Mouse (Mus musculus) ES-Bruce4 (cell line): ENCODE results near the gene Snap29. TPM values are rescaled to one million over a fixed set of nuclear protein-coding genes. Genes with fewer than 3 reads are reported as not detected.
A peak's percentile ranks its signal among the peaks of the same experiment; 100 is the strongest.

Experiments
- H3K27ac ChIP-seq: 2 replicates; pipeline ENCODE4 v1.5.1; 2012; ENCODE audit warnings: low read length, inconsistent platforms; ENCODE audit not compliant: insufficient read depth
- H3K27me3 ChIP-seq: 2 replicates; pipeline ENCODE4 v1.6.1; 2012; ENCODE audit warnings: mild to moderate bottlenecking, low read length, inconsistent platforms; ENCODE audit not compliant: control insufficient read depth, poor library complexity, insufficient read depth, severe bottlenecking
- H3K36me3 ChIP-seq: 2 replicates; pipeline ENCODE4 v1.6.1; 2012; ENCODE audit warnings: inconsistent platforms, mild to moderate bottlenecking, low read length, moderate library complexity; ENCODE audit not compliant: control insufficient read depth, poor library complexity, insufficient read depth, severe bottlenecking
- H3K4me1 ChIP-seq: one replicate; pipeline ENCODE4 v1.8.1; 2011; ENCODE audit warnings: low read length; ENCODE audit not compliant: control insufficient read depth, insufficient read depth
- H3K4me3 ChIP-seq: 2 replicates; pipeline ENCODE4 v1.5.1; 2011; ENCODE audit warnings: low read depth, mild to moderate bottlenecking, low read length
- H3K9ac ChIP-seq: 2 replicates; pipeline ENCODE4 v1.6.1; 2012; ENCODE audit warnings: low read depth, mild to moderate bottlenecking, inconsistent platforms; ENCODE audit not compliant: poor library complexity, severe bottlenecking
- H3K9me3 ChIP-seq: replicated peaks from 2 replicates; pipeline ENCODE4 v1.6.1; 2012; ENCODE audit warnings: mild to moderate bottlenecking, low read length, inconsistent platforms; ENCODE audit not compliant: control insufficient read depth, poor library complexity, insufficient read depth, severe bottlenecking
- CTCF ChIP-seq: IDR thresholded peaks from one replicate; pipeline ENCODE4 v1.8.1; 2011; ENCODE audit warnings: low read depth, low read length
- EP300 ChIP-seq: IDR thresholded peaks from 2 replicates; pipeline ENCODE4 v1.6.1; 2011; ENCODE audit warnings: low read depth, low read length; ENCODE audit not compliant: insufficient read depth
- POLR2A ChIP-seq: IDR thresholded peaks from one replicate; pipeline ENCODE4 v1.8.1; 2011; ENCODE audit warnings: low read length; ENCODE audit not compliant: insufficient read depth
- polyA plus RNA-seq: library from polyadenylated mRNA; stranded (reverse); fragments of >200 nt; gene quantifications from 2 replicates; pipeline ENCODE4 v1.2.4, GENCODE M21; 2011; ENCODE audit warnings: low read depth; ENCODE audit not compliant: missing spikeins, insufficient read depth, insufficient read length

Snap29 gene
- polyA plus RNA-seq, 1 experiment: 18.9 TPM

DNA sequence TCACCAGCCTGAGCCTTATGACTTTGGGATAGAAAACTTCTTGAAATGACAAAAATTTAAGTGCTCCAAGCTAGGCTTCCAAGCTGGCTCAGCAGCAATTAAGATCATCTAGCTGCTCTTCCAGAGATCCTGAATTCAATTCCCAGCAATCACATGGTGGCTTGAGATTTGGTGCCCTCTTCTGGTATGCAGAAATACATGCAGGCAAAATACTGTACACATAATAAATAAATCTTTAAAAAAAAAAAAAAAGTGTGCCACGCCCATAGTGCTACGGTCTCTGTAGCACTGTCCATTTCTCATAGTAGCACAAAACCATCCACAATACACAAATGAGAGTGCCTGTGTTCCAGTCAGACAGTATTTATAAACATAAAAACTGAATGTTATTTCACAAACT lies 26.8 kb downstream of the Snap29 start:
- Histone ChIP-seq H3K9me3 (peaks cover 2% of the 10 kb centered on the region; the same call in 1 of the 2 replicates), H3K4me3 (no peak overlapping the region), H3K36me3 (no peaks in the 10 kb centered on the region), H3K27me3 (no peaks in the 10 kb centered on the region), H3K4me1 (no peaks in the 10 kb centered on the region), H3K27ac (no peak overlapping the region), H3K9ac (no peak overlapping the region)
- TF ChIP-seq POLR2A: no peak
- no peak for TF ChIP-seq CTCF
- TF ChIP-seq EP300: no peak

DNA sequence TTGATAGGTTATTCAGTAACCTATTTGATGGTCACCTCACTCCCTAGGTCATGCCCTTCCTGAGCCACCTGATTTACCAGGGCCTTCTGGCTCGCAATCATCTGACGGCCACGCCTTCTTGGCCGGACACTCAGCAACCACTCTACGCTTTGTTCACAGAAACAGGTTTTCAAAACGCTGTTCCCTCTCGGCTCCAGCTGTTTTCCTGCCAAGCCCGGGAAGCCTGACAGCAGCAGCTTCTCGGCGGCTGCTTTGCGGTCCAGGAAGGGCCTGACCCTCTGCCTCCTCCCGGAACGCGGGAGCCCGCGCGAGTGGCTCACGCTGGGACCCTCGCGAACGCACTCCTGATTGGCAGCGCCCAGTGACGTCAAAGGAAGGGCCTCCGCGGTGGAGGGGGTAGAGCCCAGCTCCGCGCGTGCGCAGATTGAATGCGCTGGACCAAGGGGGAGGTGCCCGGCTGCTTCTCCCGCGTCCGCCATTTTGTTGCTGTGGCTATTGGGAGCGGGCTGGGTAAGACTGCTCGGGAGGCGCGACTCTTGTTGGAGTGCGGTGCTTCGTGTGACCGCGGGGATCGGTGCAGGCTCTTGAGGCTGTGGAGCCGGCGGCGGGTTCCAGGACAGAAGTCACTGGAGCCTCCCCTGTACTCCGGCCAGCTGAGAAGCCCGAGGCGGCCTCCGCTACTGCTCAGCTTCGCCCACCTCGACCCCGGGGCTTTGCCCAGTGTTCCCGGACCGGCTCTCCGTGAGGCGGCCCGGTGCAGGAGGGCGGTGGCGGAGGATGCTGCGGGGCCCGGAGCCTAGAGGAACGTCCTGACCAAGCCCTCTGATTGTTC lies 46.0 kb downstream of the Snap29 start, which contains the start of gene Crkl:
Crkl (plus strand) TSS at position 447 of the 832 bp plus-strand sequence.
- TF ChIP-seq POLR2A (peak; percentile 96), CTCF (no peak), EP300 (no peak)
- Histone ChIP-seq H3K4me3 (peak within 1 kb of the TSS; percentile 87), H3K27ac (peak within 1 kb of the TSS; percentile 20; the same call in 1 of the 2 replicates), H3K36me3 (peaks cover 13% of the 10 kb centered on the region), H3K4me1 (no peaks in the 10 kb centered on the region), H3K9me3 (peaks cover 7% of the 10 kb centered on the region; the same call in 1 of the 2 replicates), H3K9ac (peak within 1 kb of the TSS; percentile 95), H3K27me3 (no peaks in the 10 kb centered on the region)

DNA sequence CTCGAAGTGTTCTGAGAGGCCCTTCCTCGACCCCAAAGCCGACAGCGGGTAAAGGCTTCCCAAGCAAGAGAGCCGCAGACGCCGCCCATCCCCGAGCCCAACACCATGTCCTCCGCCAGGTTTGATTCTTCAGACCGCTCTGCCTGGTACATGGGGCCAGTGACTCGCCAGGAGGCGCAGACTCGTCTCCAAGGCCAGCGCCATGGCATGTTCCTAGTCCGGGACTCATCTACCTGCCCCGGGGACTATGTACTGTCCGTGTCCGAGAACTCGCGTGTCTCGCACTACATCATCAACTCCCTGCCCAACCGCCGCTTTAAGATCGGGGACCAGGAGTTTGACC lies 46.6 kb downstream of the Snap29 start:
- Histone ChIP-seq H3K27me3 (no peaks in the 10 kb centered on the region), H3K4me1 (no peaks in the 10 kb centered on the region), H3K36me3 (peaks cover 13% of the 10 kb centered on the region), H3K9ac (peak overlapping the region; percentile 95), H3K27ac (no peak overlapping the region), H3K9me3 (peaks cover 1% of the 10 kb centered on the region; the same call in 1 of the 2 replicates), H3K4me3 (peak overlapping the region; percentile 87)
- no peak for TF ChIP-seq POLR2A
- no peak for TF ChIP-seq EP300
- no peak for TF ChIP-seq CTCF

DNA sequence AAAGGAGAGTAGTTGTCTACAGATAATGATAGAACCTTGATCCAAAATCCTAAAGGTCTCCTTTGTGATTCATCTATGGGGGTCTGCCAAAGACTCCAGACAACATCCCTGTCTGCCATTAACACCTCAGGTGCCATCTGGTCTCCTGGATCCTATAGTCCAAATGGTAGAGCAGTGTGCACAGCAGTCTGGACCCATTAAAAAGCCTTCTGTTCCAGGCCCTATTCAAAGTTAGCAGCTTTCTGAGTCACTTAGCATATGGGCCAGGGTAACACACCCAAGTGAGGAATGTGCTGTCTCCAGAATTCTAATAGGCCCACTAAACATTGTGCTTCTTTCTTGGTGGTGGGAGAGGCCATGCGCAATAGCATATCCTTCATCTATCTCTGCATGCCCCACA lies 51.1 kb downstream of the Snap29 start:
- TF ChIP-seq POLR2A: no peak
- TF ChIP-seq EP300: no peak
- Histone ChIP-seq H3K4me1 (no peaks in the 10 kb centered on the region), H3K36me3 (peaks cover 32% of the 10 kb centered on the region), H3K9me3 (no peaks in the 10 kb centered on the region), H3K4me3 (no peak overlapping the region), H3K27me3 (no peaks in the 10 kb centered on the region), H3K27ac (peak overlapping the region; percentile 57; the same call in 1 of the 2 replicates), H3K9ac (no peak overlapping the region)

DNA sequence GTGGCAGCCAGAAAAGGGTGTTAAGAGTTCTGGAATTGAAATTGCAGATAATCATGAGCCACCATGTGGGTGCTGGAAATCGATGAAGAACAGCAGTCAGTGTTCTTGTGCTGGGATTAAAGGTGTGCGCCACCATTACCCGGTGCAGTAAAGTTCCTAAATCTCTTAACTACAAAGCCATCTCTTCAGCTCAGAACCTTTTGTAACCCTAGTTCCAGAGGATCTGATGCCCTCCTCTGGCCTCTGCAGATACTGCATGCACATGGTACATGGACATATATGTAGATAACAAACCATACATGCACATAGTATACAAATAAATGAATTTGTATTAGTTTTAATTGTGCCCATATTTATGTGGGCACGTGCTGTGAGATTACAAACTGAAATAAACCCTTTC lies 54.5 kb downstream of the Snap29 start:
- no peak for TF ChIP-seq POLR2A
- no peak for TF ChIP-seq CTCF
- no peak for TF ChIP-seq EP300
- no peak overlapping the region for H3K27ac ChIP-seq
- no peak overlapping the region for H3K9ac ChIP-seq
- H3K4me3 ChIP-seq: no peak overlapping the region
- H3K9me3 ChIP-seq: no peaks in the 10 kb centered on the region
- H3K27me3 ChIP-seq: no peaks in the 10 kb centered on the region
- H3K36me3 ChIP-seq: peaks cover 29% of the 10 kb centered on the region
- no peaks in the 10 kb centered on the region for H3K4me1 ChIP-seq

DNA sequence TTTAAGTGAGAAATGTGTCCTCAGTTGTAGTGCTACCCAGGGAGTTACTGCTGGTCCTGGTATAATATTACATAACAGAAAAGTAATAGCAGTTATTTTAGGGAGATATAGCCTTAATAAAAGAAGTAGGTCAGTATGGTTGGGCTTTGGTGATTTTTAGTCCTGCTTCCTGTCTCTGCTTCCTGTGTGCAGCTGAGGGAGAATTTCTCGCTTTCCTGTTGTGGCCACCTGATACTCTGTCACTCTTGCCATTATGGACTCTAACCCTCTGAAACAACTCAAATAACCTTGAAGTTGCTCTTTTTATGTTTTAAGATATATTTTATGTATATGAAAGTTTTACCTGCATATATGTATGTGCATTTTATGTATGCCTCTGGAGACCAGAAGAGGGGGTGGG lies 55.8 kb downstream of the Snap29 start:
- Histone ChIP-seq H3K27me3 (no peaks in the 10 kb centered on the region), H3K36me3 (peaks cover 24% of the 10 kb centered on the region), H3K9ac (no peak overlapping the region), H3K4me3 (no peak overlapping the region), H3K27ac (no peak overlapping the region), H3K4me1 (no peaks in the 10 kb centered on the region), H3K9me3 (no peaks in the 10 kb centered on the region)
- TF ChIP-seq EP300 (no peak), CTCF (no peak), POLR2A (no peak)
